Mouse (Mus musculus): Measurements from ENCODE around the gene Dnaic1. TPM values are rescaled to one million over a fixed set of nuclear protein-coding genes. Genes with fewer than 3 reads are reported as not detected.

Gene Dnaic1
- polyA plus RNA-seq, 1 experiment, result 7.3 TPM

GRCm38 (mm10) chr4:41672522-41672963 is 103.0 kb downstream of the Dnaic1 start:
- Histone ChIP-seq H3K4me3 (ENCODE audit: low read depth, low read length) (no peak overlapping the region), H3K9ac (ENCODE audit: low read depth, poor library complexity, severe bottlenecking) (no peak overlapping the region), H3K36me3 (ENCODE audit: control insufficient read depth, insufficient read depth, low read length, poor library complexity, severe bottlenecking) (no peaks in the 10 kb centered on the region), H3K9me3 (replicated peaks; ENCODE audit: control insufficient read depth, insufficient read depth, low read length, poor library complexity, severe bottlenecking) (no peaks in the 10 kb centered on the region), H3K4me1 (ENCODE audit: control insufficient read depth, insufficient read depth, low read length) (peaks cover 2% of the 10 kb centered on the region), H3K27ac (ENCODE audit: insufficient read depth, low read length) (no peak overlapping the region), H3K27me3 (ENCODE audit: control insufficient read depth, insufficient read depth, low read length, poor library complexity, severe bottlenecking) (no peaks in the 10 kb centered on the region)
- TF ChIP-seq EP300 (IDR thresholded peaks at IDR 0.05; ENCODE audit: insufficient read depth, low read depth, low read length) (no peak), CTCF (IDR thresholded peaks at IDR 0.05; ENCODE audit: low read depth, low read length) (no peak), POLR2A (IDR thresholded peaks at IDR 0.05; ENCODE audit: insufficient read depth, low read length) (no peak)

DNA sequence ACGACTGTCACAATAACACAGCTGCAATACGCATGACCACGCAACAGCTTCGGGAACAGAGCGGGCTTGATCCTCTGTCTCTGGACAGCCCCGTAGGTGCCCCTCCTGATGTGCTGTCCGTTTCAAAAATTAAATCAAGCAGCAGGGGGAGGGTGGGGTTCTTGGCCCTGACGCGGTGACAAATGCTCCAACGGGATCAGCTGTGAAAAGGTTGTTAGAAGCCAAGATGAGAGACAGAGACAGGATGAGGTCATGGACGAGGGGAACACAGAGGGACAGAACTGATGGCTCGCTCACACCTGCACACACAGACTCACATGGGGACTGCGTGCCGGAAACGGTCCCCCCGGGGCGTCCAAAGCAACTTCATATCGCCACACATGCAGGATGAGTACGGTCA is 103.6 kb downstream of the Dnaic1 start:
- H3K27me3 ChIP-seq (ENCODE audit: control insufficient read depth, insufficient read depth, low read length, poor library complexity, severe bottlenecking), result no peaks in the 10 kb centered on the region
- no peak overlapping the region for H3K9ac ChIP-seq (ENCODE audit: low read depth, poor library complexity, severe bottlenecking)
- TF ChIP-seq POLR2A (IDR thresholded peaks at IDR 0.05; ENCODE audit: insufficient read depth, low read length) (no peak), CTCF (IDR thresholded peaks at IDR 0.05; ENCODE audit: low read depth, low read length) (no peak), EP300 (IDR thresholded peaks at IDR 0.05; ENCODE audit: insufficient read depth, low read depth, low read length) (no peak)
- no peak overlapping the region for H3K4me3 ChIP-seq (ENCODE audit: low read depth, low read length)
- H3K9me3 ChIP-seq (replicated peaks; ENCODE audit: control insufficient read depth, insufficient read depth, low read length, poor library complexity, severe bottlenecking), result no peaks in the 10 kb centered on the region
- H3K27ac ChIP-seq (ENCODE audit: insufficient read depth, low read length), result no peak overlapping the region
- H3K4me1 ChIP-seq (ENCODE audit: control insufficient read depth, insufficient read depth, low read length), result peaks cover 2% of the 10 kb centered on the region
- H3K36me3 ChIP-seq (ENCODE audit: control insufficient read depth, insufficient read depth, low read length, poor library complexity, severe bottlenecking), result no peaks in the 10 kb centered on the region

GRCm38 (mm10) chr4:41676248-41677005 is 106.9 kb downstream of the Dnaic1 start:
- no peak overlapping the region for H3K4me3 ChIP-seq (ENCODE audit: low read depth, low read length)
- peaks cover 2% of the 10 kb centered on the region for H3K4me1 ChIP-seq (ENCODE audit: control insufficient read depth, insufficient read depth, low read length)
- H3K36me3 ChIP-seq (ENCODE audit: control insufficient read depth, insufficient read depth, low read length, poor library complexity, severe bottlenecking), result no peaks in the 10 kb centered on the region
- no peak overlapping the region for H3K27ac ChIP-seq (ENCODE audit: insufficient read depth, low read length)
- H3K9me3 ChIP-seq (replicated peaks; ENCODE audit: control insufficient read depth, insufficient read depth, low read length, poor library complexity, severe bottlenecking), result no peaks in the 10 kb centered on the region
- TF ChIP-seq POLR2A (IDR thresholded peaks at IDR 0.05; ENCODE audit: insufficient read depth, low read length) (no peak), CTCF (IDR thresholded peaks at IDR 0.05; ENCODE audit: low read depth, low read length) (no peak), EP300 (IDR thresholded peaks at IDR 0.05; ENCODE audit: insufficient read depth, low read depth, low read length) (no peak)
- no peaks in the 10 kb centered on the region for H3K27me3 ChIP-seq (ENCODE audit: control insufficient read depth, insufficient read depth, low read length, poor library complexity, severe bottlenecking)
- no peak overlapping the region for H3K9ac ChIP-seq (ENCODE audit: low read depth, poor library complexity, severe bottlenecking)

DNA sequence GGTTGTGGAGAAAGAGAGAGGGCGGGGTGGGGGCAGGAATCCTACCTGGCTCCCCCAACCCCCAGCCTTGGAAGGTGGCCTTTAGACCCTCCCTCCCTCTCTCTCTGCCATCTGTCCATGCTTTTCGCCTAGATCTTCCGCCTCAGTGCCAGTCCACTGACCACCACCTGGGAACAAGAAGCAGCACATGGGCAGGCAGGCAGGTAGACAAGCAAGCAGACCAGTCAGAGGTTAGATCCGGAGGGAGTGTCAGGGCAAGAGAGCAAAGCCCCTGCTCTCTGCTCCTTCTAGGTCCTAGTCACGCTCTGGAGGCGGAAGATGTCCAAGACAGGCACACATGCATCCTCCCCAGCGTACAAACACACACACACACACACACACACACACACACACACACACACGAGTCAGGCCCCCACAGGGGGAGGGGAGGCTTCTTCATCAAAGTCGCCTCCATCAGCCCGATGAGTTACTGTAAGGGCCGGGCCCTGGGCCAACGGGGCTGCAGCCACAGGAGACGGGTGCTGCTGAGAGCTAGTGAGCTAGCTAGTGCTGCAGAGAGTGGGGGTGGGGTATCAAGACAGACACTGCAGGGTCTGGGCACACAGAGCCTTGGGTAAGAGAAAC is 107.5 kb downstream of the Dnaic1 start:
- Histone ChIP-seq H3K27me3 (ENCODE audit: control insufficient read depth, insufficient read depth, low read length, poor library complexity, severe bottlenecking) (no peaks in the 10 kb centered on the region), H3K36me3 (ENCODE audit: control insufficient read depth, insufficient read depth, low read length, poor library complexity, severe bottlenecking) (no peaks in the 10 kb centered on the region), H3K9ac (ENCODE audit: low read depth, poor library complexity, severe bottlenecking) (no peak overlapping the region), H3K4me1 (ENCODE audit: control insufficient read depth, insufficient read depth, low read length) (peaks cover 2% of the 10 kb centered on the region), H3K27ac (ENCODE audit: insufficient read depth, low read length) (no peak overlapping the region), H3K4me3 (ENCODE audit: low read depth, low read length) (no peak overlapping the region), H3K9me3 (replicated peaks; ENCODE audit: control insufficient read depth, insufficient read depth, low read length, poor library complexity, severe bottlenecking) (no peaks in the 10 kb centered on the region)
- no peak for TF ChIP-seq CTCF (IDR thresholded peaks at IDR 0.05; ENCODE audit: low read depth, low read length)
- TF ChIP-seq POLR2A (IDR thresholded peaks at IDR 0.05; ENCODE audit: insufficient read depth, low read length), result no peak
- no peak for TF ChIP-seq EP300 (IDR thresholded peaks at IDR 0.05; ENCODE audit: insufficient read depth, low read depth, low read length)

- Histone ChIP-seq H3K27me3 (ENCODE audit: control insufficient read depth, insufficient read depth, low read length, poor library complexity, severe bottlenecking) (no peaks in the 10 kb centered on the region), H3K36me3 (ENCODE audit: control insufficient read depth, insufficient read depth, low read length, poor library complexity, severe bottlenecking) (no peaks in the 10 kb centered on the region), H3K4me1 (ENCODE audit: control insufficient read depth, insufficient read depth, low read length) (peaks cover 2% of the 10 kb centered on the region), H3K9me3 (replicated peaks; ENCODE audit: control insufficient read depth, insufficient read depth, low read length, poor library complexity, severe bottlenecking) (no peaks in the 10 kb centered on the region), H3K9ac (ENCODE audit: low read depth, poor library complexity, severe bottlenecking) (no peak overlapping the region), H3K4me3 (ENCODE audit: low read depth, low read length) (no peak overlapping the region), H3K27ac (ENCODE audit: insufficient read depth, low read length) (no peak overlapping the region)
- TF ChIP-seq POLR2A (IDR thresholded peaks at IDR 0.05; ENCODE audit: insufficient read depth, low read length) (no peak), EP300 (IDR thresholded peaks at IDR 0.05; ENCODE audit: insufficient read depth, low read depth, low read length) (no peak), CTCF (IDR thresholded peaks at IDR 0.05; ENCODE audit: low read depth, low read length) (no peak)
These were observed 109.3 kb downstream of the Dnaic1 start for GRCm38 (mm10) chr4:41678863-41679262.

GRCm38 (mm10) chr4:41679291-41679690 is 109.7 kb downstream of the Dnaic1 start:
- no peaks in the 10 kb centered on the region for H3K36me3 ChIP-seq (ENCODE audit: control insufficient read depth, insufficient read depth, low read length, poor library complexity, severe bottlenecking)
- no peaks in the 10 kb centered on the region for H3K27me3 ChIP-seq (ENCODE audit: control insufficient read depth, insufficient read depth, low read length, poor library complexity, severe bottlenecking)
- H3K27ac ChIP-seq (ENCODE audit: insufficient read depth, low read length), result no peak overlapping the region
- H3K9me3 ChIP-seq (replicated peaks; ENCODE audit: control insufficient read depth, insufficient read depth, low read length, poor library complexity, severe bottlenecking), result no peaks in the 10 kb centered on the region
- H3K4me1 ChIP-seq (ENCODE audit: control insufficient read depth, insufficient read depth, low read length), result peaks cover 2% of the 10 kb centered on the region
- no peak overlapping the region for H3K4me3 ChIP-seq (ENCODE audit: low read depth, low read length)
- H3K9ac ChIP-seq (ENCODE audit: low read depth, poor library complexity, severe bottlenecking), result no peak overlapping the region
- TF ChIP-seq CTCF (IDR thresholded peaks at IDR 0.05; ENCODE audit: low read depth, low read length) (no peak), POLR2A (IDR thresholded peaks at IDR 0.05; ENCODE audit: insufficient read depth, low read length) (no peak), EP300 (IDR thresholded peaks at IDR 0.05; ENCODE audit: insufficient read depth, low read depth, low read length) (no peak)

All from ES-Bruce4 (cell line).